Mouse (Mus musculus) activated CD4-positive, CD25-positive, alpha-beta regulatory T cell, adult 4 months (primary cell): ENCODE data around the gene Acap3. TPM values are rescaled to one million over a fixed set of nuclear protein-coding genes. Genes with fewer than 3 reads are reported as not detected.

Experiments
- ATAC-seq: one replicate; pipeline ENCODE4 v1.8.0; 2017
- polyA plus RNA-seq, 2 experiments: library from polyadenylated mRNA; unstranded; fragments of 100-300 nt; shearing (Covaris generic); gene quantifications; one replicate each; pipeline ENCODE4 v1.2.1; 2017

Gene Acap3
- polyA plus RNA-seq = 1 to 10 TPM; 4.9 to 6.5 TPM

DNA sequence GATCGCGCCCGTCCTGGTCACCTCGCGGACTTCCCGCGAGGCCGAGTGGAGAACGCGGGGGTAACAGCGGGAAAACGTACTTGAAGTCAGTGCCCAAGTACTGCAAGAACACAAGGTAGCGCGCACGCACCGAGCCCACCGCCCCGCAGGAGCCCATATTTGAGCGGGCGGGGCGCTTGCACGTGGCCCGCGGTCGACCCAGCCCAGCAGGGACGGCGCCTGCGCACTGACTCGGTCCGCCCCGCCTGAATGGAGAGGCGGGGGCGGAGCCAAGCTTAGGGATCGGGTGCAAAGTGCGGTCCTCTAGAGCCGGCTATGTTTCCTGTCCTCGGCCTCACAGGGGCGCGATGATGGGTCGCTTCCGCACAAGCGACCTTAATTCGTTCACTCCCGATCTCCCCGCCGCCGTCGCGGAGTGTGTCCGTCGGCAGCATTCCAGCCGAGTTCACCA, at the start of gene Acap3, which contains the start of gene Pusl1:
Acap3 (plus strand) TSS at position 272 of the 451 bp plus-strand sequence.
Pusl1 (minus strand) TSS at position 231 of the 451 bp plus-strand sequence.
- peak; percentile 69 for ATAC-seq

- ATAC-seq = no peak
Observed at GRCm38 (mm10) chr4:155843231-155843630, 48.4 kb upstream of the Acap3 start.

DNA sequence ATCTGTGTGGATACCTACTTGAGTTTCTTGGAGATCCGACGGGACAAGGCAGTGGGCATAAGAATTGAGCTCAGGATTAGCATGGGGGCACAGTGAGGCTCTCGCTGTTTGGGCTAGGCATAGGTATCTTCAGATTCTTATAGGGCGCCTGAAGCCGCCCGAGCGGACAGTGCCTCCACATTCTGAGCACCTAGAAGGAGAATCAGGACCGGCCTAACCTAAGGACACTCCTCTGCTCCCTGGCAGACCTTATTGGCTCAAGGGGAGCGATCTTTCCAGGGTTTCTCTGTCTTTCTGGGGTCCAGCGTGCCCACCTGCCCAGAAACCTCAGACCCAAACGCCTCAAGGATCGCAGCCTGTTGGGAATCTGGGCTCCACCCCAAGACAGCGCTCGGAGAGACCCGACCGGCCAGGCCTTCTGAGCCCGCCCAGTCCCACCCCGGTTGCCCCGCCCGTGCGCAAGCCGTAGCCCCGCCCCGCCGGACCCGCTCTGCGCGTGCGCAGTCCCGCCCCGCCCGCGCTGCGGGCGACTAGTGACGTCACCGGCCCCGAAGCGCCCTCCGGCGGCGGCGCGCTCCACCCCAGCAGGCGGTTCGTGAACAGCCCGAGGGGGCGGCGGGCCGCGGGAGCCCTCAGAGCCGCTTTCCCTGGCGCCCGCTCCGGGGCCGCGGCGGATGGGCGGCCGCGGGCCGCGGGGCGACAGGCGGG, 44.6 kb upstream of the Acap3 start, which contains the start of gene Dvl1:
Dvl1 (plus strand) TSS at position 532 of the 708 bp plus-strand sequence.
- ATAC-seq = peak; percentile 83

- no peak for ATAC-seq
Observed at GRCm38 (mm10) chr4:155847591-155848352, 43.9 kb upstream of the Acap3 start.

DNA sequence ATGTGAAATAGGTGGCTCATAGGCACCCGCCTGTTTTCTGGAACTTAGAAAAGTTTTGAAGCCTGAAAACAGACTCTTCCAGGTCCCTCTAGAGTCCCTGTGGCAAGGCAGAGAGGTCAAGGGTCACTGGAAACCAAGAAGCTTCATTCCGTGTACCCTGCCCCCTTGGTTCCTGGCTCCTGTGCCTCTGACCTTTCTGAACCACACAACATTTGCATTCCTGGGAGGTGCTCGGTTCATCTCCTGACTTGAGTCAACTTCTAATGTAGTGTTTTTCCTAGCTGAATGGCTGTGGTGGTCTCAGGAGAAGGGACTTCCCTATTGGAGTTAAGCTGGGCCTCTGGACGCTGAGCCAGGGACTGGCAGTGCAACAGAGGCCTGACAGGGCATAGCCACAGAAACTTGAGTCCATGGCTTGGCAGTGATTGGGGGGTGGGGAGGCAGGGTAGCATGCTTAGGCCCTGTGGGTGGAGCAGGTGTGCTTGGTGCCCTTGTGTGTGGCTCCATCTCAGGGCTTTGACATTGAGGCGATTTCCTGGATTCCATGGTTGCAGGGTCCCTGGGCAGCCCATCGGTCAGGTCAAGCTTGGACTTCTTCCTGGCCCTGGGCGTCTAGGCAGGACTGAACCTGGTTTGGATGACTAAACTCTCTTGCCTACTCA, 43.1 kb upstream of the Acap3 start:
- ATAC-seq = no peak

DNA sequence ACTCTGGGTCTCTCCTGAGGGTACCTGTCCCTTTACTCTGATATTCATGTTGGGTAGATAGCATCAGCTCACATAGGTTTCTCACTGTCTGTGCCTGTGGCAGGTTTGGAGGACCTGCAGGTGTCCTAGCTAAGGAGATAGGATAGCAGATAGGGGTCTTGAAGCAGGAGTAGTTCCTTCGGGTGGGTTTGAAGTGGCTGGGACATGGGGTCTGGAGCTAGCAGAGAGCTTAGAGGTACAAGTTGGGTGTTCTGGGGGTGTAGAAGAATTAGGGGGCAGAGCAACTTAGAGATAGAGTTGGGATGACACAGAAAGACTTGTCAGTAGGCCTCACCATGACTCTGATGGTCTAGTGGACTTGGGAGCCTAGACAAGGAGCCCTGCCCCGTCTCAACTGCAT, 42.2 kb upstream of the Acap3 start:
- ATAC-seq = no peak

GRCm38 (mm10) chr4:155849792-155850451, 41.7 kb upstream of the Acap3 start:
- no peak for ATAC-seq

DNA sequence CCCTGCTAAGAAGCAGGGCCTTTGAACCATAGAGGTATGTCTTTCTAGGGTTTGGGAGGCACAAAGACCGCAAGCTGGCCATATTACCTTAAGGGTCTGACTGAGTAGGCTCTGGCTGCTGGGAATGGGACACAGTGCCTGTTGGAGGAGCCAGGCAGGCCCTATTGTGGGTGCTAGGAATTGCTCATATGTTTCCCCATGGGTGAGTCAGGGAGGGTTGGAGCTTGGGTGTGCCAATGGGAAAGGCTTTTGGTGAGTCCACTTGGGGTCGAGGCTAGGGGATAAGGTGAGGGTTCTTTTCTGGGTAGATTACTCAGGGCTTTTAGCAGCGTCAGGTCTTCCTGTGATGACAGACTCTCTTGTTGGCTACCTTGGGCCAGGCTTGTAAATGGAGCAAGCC, 40.3 kb upstream of the Acap3 start:
- ATAC-seq = no peak

DNA sequence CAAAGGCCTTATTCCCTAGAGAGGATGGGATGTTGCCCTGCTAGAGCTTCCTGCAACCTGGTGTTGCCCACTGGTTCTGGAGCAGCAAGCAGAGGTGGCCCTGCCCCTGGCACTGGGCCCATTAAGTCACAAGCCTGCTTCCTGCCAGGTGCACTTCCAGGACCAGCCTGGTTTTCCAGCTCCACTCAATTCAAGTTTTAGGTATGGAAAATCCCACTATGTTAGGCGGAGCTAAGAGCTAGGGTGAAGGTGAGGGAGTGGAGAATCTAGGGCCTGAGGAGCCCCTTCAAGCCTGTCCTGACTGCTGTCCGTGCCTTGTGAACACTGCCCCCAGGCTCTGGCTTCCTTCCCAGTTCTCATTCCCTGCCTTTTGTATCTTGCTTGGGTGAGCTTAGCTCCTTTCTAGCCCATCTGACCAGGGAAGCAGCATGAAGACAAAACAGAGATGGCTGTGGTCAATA, 39.6 kb upstream of the Acap3 start:
- ATAC-seq = no peak

DNA sequence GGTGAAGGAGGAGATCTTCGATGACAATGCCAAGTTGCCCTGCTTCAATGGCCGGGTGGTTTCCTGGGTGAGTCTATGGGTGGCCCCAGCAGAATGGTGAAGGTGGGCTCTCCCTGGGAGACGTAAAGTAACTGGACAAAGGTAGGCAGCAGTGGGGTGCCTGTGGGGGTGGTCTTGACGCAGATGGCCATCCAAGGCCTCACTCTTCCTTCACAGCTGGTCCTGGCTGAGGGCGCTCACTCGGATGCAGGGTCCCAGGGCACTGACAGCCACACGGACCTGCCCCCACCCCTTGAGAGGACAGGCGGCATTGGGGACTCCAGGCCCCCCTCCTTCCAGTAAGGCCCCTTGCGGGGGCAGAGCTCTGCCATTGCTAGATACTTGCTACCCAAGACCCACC, 38.2 kb upstream of the Acap3 start:
- no peak for ATAC-seq

DNA sequence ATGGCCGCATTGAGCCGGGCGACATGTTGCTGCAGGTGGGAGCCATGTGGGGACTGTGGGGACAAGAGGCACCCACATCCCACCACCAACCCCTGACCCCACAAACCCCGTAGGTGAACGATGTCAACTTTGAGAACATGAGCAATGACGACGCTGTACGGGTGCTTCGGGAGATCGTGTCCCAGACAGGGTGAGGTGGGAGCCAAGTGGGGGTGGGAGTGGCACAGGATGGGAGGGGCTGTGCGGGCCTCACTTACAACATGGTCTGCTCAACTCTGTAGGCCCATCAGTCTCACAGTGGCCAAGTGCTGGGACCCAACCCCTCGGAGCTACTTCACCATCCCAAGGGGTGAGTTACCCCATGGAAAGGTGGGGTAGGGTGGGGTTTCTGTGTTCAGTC, 36.6 kb upstream of the Acap3 start:
- no peak for ATAC-seq

- no peak for ATAC-seq
Observed at GRCm38 (mm10) chr4:155856071-155856470, 35.6 kb upstream of the Acap3 start.

DNA sequence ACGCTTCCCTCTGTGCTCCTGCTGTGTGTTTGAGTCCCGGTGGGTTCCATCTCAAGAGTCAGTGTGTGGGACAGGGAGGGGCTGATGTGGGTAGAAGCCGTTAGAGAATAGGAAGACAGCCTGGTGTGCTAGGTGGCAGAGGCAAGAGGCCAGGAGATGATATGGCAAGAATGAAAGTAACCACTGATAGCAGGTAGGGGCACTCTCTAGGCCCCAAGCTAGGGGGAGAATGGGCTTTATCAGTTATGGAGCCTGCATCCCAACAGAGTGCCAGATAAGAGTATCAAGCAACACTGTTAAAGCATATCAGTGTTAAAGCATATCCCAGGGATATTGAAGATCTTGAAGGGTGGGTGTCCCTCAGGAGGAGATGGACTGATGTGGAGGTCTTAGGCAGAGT, 34.7 kb upstream of the Acap3 start:
- ATAC-seq = no peak

- no peak for ATAC-seq
Observed at GRCm38 (mm10) chr4:155859318-155859717, 32.3 kb upstream of the Acap3 start.

DNA sequence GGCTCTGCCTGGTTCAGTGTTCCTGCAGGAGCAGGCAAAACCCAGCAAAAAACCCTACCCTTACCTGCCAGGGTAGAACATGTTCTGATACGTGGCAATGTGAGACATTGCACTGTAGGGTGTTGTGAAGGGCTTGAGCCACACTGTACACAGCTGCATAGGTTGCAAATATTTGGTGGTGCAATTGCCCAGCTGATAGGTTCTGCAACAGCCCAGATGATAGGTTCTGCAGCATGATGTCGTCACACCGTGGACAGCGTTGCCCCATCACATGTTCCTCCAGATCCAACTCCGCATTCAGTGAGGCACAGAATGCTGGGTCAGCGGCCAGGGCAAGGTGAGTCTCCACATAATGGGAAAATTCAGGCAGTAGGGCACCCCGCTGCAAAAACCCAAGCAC, 29.8 kb upstream of the Acap3 start:
- ATAC-seq = no peak

DNA sequence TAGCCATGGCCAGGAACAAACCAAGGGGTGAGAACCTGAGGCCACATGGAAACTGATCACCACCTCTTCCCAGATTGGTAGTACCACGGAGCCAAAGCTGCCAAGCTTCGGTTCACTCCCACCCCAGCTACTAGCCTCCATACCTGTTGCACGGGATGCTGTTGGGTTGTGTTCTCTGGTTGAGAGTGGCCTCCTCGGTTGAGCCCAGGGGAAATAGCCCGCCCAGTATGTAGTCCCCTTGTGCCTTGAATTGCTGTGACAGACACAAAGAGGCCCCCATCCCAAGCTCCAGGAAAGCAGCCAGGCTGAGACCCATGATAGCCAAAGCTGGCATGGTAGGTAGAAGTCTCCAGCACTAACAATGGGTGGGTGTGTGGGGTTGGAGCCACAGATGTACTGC, 28.6 kb upstream of the Acap3 start, which contains the start of gene Tas1r3:
Tas1r3 (minus strand) TSS at position 362 of the 400 bp plus-strand sequence.
- no peak for ATAC-seq

DNA sequence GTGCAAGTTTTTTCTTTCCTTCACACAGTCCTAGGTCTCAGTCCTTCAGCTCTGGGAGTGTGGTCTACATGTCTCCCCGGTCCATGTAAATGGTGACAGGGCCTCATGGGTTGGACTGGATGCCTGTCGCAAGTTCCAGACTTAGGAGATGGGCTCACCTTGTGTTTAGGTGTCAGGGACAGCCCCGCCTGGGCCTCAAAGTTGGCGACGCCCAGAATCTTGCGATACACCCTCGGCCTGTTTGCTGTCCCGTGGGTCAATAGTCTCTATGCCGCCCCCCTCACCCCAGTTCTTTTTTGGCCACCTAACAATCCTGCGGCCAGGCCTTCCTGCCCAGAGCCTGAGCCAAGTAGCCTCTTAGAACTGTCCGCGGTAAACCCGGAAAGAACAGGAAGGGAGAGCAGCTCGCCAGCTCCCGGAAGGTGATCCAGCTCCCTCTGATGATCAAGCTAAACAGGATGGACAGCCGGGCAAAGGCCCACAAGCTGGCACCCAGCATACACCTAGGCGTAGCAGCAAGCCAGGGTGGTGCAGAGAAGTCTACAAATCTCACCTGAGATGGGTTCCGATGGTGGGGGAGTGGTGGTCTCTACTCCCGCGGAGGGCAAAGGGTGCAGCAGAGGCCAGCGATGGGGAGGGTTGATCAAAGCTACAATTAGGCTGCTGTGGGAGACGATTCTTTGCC, 22.9 kb upstream of the Acap3 start:
- ATAC-seq = peak; percentile 36

DNA sequence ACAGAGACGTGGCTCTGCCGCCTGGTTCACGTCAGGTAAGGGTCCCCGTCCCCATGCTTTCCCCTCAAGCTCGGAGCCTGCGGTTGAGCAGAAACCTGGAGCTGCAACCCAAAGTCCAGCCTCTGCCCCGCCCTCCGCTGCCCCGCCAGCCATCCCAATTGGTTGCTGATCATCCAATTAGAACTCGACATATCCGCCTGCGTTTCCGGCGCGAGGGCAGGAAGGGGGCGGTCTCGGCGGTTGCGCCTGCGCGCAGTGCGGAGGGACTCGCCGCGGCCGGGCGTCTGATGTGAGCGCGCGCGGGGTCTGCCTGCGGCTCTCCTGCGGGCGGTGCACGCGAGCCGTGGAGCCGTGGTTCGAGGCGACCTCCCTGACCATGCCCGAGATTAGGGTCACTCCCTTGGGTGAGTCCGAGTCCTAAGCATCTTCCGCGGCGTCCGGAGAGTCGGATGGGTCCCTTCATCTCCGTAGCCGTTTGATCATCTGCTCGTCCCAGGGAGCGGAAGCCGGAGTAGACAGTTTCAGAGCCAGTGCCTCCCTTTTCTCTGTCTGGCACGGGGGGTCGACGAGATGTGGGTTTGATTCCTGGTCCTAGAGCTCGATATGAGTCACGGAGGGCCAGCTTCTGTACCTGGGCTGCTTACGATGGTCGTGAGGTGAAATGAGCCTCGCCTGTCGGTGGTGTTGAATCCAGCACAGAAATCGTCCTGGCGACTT, 22.1 kb upstream of the Acap3 start, which contains the start of the genes Cptp and Ints11:
Cptp (minus strand) TSS at position 124 of the 717 bp plus-strand sequence.
Ints11 (plus strand) TSS at position 230 of the 717 bp plus-strand sequence.
- peak; percentile 96 for ATAC-seq

DNA sequence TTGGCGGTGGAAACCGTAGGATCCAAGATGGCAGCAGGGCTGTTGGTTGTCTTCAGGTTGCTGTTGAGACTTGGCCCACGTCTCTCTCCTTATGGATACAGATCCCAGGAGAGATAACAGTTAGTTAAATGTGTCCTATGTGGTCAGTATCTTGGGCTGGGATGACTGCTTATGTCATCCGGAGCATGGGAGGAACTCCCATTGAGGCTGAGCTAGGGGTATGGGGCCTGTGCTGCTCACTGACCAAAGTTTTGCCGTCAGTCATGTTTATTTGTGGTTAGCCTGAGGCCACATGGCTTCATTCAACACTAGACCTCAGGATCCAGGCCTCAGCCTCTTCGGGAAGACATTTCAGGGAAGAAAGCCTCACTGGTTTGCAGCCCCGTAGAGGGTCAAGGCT, 20.2 kb upstream of the Acap3 start:
- ATAC-seq = no peak

GRCm38 (mm10) chr4:155883587-155883986, 8.0 kb upstream of the Acap3 start:
- no peak for ATAC-seq

DNA sequence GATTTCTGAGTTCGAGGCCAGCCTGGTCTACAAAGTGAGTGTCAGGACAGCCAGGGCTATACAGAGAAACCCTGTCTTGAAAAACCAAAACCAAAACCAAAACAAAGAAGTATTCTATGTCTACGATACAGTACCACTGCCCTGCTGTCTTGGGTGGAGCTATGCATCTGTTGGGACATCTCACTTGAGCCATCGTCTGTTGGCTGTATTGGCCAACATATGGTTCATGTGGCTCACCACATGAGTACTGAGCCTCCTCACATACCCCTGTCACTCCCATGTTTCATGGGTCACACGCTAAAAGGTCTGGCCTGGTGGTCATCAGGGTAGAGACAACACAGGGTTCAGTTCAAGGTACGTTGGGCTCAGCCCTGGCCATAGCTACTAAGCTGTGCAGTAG, 5.3 kb upstream of the Acap3 start:
- ATAC-seq = no peak
